Mouse (Mus musculus) gonadal fat pad, adult 2 months (tissue): ENCODE measurements around the gene Gm6096. TPM values are rescaled to one million over a fixed set of nuclear protein-coding genes. Genes with fewer than 3 reads are reported as not detected.
A peak's percentile ranks its signal among the peaks of the same experiment; 100 is the strongest.
"Not testable (repeated sequence)": the region's sequence is repeated elsewhere in the genome, so short reads cannot be mapped to it uniquely, and the experiment has no call there.

Experiments used
- DNase-seq: peaks from one replicate; pipeline ENCODE4 v3.0.0-alpha.2; 2012; ENCODE audit warnings: low read depth
- polyA plus RNA-seq: library from polyadenylated mRNA; depleted of rRNA; stranded (reverse); fragments of >200 nt; gene quantifications from 2 replicates; pipeline ENCODE4 v1.2.3, GENCODE M21; 2012; rRNA removed

The Gm6096 gene
- polyA plus RNA-seq: not detected in 2 replicates

DNA sequence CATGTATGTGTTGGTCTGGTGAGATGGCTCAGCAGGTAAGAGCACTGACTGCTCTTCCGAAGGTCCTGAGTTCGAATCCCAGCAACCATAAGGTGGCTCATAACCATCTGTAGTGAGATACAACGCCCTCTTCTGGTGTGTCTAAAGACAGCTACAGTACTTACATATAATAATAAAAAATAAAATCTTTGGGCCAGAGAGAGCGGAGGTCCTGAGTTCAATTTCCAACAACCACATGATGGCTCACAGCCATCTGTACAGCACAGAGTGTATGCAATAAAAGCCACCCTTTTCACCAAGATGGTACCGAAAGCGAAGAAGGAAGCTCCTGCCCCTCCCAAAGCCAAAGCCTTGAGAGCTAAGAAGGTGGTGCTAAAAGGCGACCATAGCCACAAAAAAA is at the start of gene Gm6096:
Gene Gm6096 (plus strand): TSS at position 301 of the 400 bp plus-strand sequence.
- DNase-seq: no peak

- not testable (repeated sequence) for DNase-seq
Observed at GRCm38 (mm10) chr7:34202147-34202546, 48.7 kb upstream of the Gm6096 start.

- no peak for DNase-seq
Observed at GRCm38 (mm10) chr7:34206331-34206730, 44.5 kb upstream of the Gm6096 start.

GRCm38 (mm10) chr7:34208027-34208745 is 42.7 kb upstream of the Gm6096 start:
- no peak for DNase-seq

GRCm38 (mm10) chr7:34213281-34213680 is 37.6 kb upstream of the Gm6096 start:
- no peak for DNase-seq

GRCm38 (mm10) chr7:34214644-34215043 is 36.2 kb upstream of the Gm6096 start:
- DNase-seq: no peak

GRCm38 (mm10) chr7:34215481-34215880 is 35.4 kb upstream of the Gm6096 start:
- no peak for DNase-seq

GRCm38 (mm10) chr7:34216474-34216873 is 34.4 kb upstream of the Gm6096 start:
- no peak for DNase-seq

- no peak for DNase-seq
Observed at GRCm38 (mm10) chr7:34218496-34218895, 32.3 kb upstream of the Gm6096 start.

- no peak for DNase-seq
Observed at GRCm38 (mm10) chr7:34221594-34222250, 29.1 kb upstream of the Gm6096 start.

- DNase-seq: no peak
Observed at GRCm38 (mm10) chr7:34222340-34222739, 28.5 kb upstream of the Gm6096 start.

DNA sequence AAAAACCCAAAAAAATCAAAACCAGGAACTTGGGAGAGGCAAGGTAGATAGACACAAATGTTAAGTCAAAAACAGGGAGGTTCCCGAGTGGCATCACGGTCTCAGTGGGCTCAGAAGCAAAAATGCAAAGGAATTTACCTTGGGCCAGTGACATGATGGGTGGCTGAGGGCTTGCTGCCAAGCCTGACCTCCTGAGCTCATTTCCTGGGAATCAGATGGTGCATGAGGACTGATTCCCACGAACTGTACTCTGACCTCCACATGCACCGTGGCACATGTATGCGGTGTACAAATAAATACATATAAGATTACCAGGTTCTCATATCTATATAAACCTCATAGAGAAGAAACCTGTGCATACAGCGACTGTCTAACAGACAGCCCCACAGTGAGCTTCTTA is 26.5 kb upstream of the Gm6096 start:
- DNase-seq: no peak

GRCm38 (mm10) chr7:34226086-34226485 is 24.8 kb upstream of the Gm6096 start:
- DNase-seq: no peak

GRCm38 (mm10) chr7:34226846-34227245 is 24.0 kb upstream of the Gm6096 start:
- DNase-seq: no peak

DNA sequence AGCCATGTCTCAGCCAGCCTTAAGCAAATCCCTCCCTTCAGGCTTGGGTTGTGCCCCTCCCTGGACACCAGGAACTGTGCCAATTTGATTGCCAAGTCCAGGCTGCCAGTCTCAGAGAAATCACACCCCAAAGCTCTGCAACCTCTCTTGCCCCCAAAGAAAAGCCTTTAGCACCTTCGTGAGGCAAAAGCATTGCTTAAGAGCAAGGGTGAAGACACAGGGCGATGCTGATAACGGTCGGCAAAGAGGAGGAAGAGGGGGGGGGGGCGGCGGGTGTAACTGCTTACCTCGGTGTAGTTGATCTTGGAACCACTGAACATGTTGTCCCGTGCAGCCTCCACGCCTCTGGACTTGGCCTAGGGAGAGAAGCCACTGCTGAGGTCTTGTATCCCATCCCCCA is 22.2 kb upstream of the Gm6096 start:
- no peak for DNase-seq

GRCm38 (mm10) chr7:34229153-34229552 is 21.7 kb upstream of the Gm6096 start:
- DNase-seq: no peak

DNA sequence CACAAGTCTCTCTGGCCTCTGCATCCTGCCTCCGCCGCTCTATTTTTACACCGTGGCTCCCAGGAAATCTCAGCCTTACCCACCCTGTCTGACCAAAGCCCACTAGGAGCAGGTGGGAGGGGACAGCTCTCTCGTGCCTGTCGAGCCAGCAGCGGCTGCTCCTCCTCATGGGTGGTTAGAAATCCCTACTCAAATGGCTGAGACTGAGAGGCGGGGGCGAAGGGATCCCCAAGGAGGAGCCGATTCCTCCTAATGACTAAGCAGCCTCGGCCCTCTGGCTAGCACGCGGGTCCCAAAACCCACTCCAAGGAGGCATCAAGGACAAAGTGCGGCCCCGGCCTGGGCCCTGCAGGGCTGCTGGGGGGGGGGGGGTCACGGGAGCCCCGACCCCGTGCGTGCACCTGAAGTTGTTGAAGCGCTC is 21.1 kb upstream of the Gm6096 start:
- DNase-seq: no peak

GRCm38 (mm10) chr7:34230116-34230515 is 20.7 kb upstream of the Gm6096 start, which contains the start of gene Gpi1:
TSS of gene Gpi1 (minus strand) at chr7:34230336.
- peak; percentile 27 for DNase-seq

GRCm38 (mm10) chr7:34232785-34233725 is 17.8 kb upstream of the Gm6096 start:
- DNase-seq: no peak

DNA sequence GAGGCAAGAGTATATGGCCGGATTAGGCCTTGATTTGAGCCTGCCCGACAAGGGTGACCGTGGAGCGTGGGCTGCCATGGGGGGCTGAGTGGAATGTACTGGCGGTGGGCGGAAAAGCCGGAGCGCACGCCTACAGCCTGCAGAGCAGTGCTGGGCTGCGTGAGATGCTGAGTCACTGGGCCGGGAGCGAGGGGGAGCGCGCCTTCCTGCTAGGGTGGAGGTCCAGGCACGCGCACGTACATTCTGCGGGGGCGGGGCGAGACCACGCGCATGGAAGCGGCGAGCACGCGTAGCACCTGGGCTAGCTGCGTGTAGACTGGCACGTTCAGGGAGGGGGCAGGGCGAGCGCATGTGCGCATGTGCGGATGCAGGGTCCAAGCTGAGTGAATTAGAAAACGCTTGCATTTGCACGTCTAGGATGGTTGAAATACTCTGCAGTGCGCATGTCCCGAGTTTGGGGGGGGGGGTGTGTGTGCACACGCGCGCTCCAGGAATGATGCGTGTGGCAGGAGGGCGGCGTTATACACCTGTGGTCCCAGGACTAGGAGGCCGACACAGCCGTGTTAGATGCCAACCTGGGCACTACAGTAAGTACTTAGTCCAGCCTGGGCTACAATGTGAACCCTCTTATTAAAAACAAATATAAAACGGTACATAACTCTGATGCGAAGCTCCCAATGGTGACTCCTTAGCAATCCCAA is 16.8 kb upstream of the Gm6096 start:
- peak; percentile 81 for DNase-seq
